Mouse (Mus musculus) olfactory bulb, adult 2 months (tissue): ENCODE data around the gene Wipf2. TPM values are rescaled to one million over a fixed set of nuclear protein-coding genes. Genes with fewer than 3 reads are reported as not detected.
A peak's percentile ranks its signal among the peaks of the same experiment; 100 is the strongest.

Experiments
- H3K27ac ChIP-seq: fragments of 200-500 bp; 2 replicates; pipeline ENCODE4 v1.5.1; 2012; ENCODE audit warnings: low read depth, low read length; ENCODE audit not compliant: insufficient read depth
- H3K4me1 ChIP-seq: fragments of 200-500 bp; 2 replicates; pipeline ENCODE4 v1.6.1; 2012; ENCODE audit warnings: low read length; ENCODE audit not compliant: control insufficient read depth, insufficient read depth
- H3K4me3 ChIP-seq: fragments of 200-500 bp; 2 replicates; pipeline ENCODE4 v1.5.1; 2012; ENCODE audit warnings: mild to moderate bottlenecking, low read depth, low read length, moderate library complexity; ENCODE audit not compliant: insufficient read depth
- CTCF ChIP-seq: fragments of 200-500 bp; IDR thresholded peaks from 2 replicates; pipeline ENCODE4 v1.5.1; 2012; ENCODE audit warnings: low read depth, mild to moderate bottlenecking, low read length, moderate library complexity; ENCODE audit not compliant: insufficient read depth
- POLR2A ChIP-seq: fragments of 200-500 bp; IDR thresholded peaks from 2 replicates; pipeline ENCODE4 v1.6.1; 2012; ENCODE audit warnings: mild to moderate bottlenecking, low read depth, low read length, moderate library complexity; ENCODE audit not compliant: insufficient read depth
- WGBS: fragments of 180-500 bp; shearing (Covaris S2); methylation state at CpG from one replicate; pipeline ENCODE4 v1.1.7; 2018; 5-methylcytosine and 5-hydroxymethylcytosine counted together
- polyA plus RNA-seq: library from polyadenylated mRNA; stranded (reverse); fragments of >200 nt; gene quantifications from 2 replicates; pipeline ENCODE4 v1.2.4, GENCODE M21; 2012; ENCODE audit warnings: low replicate concordance; ENCODE audit not compliant: missing spikeins, insufficient read depth, insufficient read length

Wipf2 gene
- polyA plus RNA-seq, 1 experiment, result not detected

DNA sequence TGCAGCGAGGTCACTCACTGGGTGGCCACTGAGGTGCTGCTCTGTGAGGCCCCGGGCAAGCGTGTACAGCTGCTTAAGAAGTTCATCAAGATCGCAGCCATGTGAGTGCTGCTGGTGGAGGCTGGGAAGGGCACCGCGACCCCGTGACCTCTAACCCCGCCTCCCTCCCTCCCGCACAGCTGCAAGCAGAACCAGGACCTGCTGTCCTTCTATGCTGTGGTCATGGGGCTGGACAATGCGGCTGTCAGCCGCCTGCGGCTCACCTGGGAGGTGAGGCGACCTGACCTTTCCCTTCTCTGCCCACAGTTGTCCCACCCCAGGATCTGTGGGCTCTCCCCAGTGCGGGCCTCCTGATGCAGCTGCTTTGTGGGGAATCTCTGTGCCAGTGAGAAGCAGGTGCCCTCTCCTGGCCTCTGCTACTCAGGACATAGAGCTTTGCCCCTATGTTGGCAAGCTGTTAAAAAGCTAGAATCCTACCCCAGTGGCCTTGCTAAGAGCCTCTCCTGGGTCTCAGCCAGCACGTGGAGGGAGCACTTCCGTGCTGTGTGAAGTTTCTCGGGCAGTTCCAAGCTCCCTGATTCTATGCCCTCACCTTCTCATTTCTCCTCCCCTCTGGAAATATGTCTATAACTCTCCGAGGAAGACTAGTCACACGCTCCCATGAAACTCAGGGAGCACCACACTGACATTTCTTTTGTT lies 14.1 kb upstream of the Wipf2 start:
- H3K4me3 ChIP-seq, result no peak overlapping the region
- TF ChIP-seq CTCF, result no peak
- no peak for TF ChIP-seq POLR2A
- WGBS, result 19% methylated on average over 19 of the region's 19 CpGs
- peaks cover 39% of the 10 kb centered on the region for H3K4me1 ChIP-seq
- H3K27ac ChIP-seq, result peak overlapping the region; percentile 66

DNA sequence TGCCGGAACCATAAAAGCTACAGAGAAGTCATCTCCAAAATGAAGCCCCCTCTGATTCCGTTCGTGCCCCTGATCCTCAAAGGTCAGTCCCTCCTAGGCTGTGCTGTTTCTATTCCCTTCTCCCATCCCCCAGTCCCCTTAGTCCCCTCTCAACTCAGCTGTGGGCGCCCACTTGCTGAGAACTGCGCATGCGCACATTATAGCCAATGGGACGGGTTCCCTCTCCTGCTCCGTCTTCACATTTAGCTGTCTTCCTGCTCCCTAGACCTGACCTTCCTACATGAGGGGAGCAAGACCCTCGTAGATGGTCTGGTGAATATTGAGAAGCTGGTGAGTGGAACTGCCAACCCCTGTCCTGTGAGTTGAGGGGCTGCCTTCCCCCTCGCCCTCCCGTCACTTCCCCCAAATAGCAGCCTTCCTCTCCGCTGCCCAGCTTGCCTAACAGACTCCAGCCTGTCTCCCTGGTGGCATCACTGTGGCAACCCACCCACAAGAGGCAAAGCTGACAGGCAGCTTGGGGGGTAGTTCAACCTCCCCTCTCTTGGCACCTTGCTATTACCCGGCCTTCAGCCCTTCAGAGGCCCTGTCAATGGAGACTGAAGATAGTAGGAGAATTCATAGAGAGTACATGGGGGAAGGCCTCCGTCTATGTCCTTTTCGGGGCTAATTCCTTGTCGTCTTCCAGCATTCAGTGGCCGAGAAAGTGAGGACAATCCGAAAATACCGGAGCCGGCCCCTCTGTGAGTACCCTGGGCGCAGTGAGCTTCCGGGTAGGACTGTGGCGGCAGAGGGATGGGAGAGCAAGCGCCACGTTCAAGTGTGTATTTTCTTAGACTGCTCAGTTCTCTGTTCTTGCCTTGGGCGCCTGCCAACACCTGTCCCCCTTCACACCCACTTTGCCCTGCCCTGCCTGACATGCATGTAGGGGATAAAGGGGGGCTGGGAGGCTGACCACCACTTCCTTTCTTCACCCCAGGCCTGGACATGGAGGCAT lies 13.0 kb upstream of the Wipf2 start:
- peak overlapping the region; percentile 36 for H3K4me3 ChIP-seq
- WGBS, result 33% methylated on average over 26 of the region's 26 CpGs

DNA sequence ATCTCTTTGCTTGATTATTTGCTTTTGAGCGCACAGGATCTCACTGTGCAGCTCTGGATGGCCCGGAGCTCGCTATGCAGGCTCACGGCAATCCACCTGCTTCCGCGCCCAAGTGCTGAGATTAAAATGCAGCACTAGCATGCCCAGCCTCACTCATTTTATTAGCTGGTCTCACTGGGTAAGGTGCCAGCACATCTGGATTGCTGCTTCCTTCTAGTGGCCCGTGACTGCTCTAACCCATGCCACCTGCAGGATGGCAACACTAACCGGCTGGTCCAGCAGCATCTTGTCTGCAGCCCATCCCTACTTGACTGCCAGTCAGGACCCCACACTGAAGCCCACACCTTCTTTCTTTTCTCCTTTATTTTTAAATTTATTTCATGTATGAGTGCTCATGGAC lies 9.3 kb upstream of the Wipf2 start:
- H3K4me1 ChIP-seq, result peaks cover 38% of the 10 kb centered on the region
- H3K27ac ChIP-seq, result no peak overlapping the region
- TF ChIP-seq POLR2A (no peak), CTCF (no peak)
- H3K4me3 ChIP-seq, result no peak overlapping the region
- 88% methylated on average over 8 of the region's 8 CpGs for WGBS

More for the DNA sequence above, 13.0 kb upstream of the Wipf2 start:
- Histone ChIP-seq H3K4me1 (peaks cover 39% of the 10 kb centered on the region), H3K27ac (peak overlapping the region; percentile 66)
- TF ChIP-seq CTCF, result no peak
- no peak for TF ChIP-seq POLR2A

DNA sequence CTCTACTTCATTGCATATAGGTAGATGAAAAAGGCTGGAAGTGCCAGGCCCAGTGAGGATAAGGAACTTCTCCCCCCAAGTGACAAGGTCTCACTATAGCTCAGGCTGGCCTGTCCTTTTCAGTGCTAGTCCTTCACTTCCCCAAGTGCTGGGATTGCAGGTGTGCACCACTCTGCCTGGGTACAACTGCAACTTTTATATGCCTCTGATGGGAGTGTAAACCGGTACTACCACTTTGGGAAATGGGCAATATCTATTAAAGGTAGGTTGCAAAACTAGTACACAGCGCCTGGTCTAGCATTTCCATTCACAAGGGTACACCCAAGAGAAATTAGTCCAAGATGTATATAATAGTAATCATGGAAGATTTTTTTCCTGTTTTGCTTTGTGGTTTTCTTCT lies 8.8 kb upstream of the Wipf2 start:
- Histone ChIP-seq H3K4me1 (peaks cover 33% of the 10 kb centered on the region), H3K4me3 (no peak overlapping the region), H3K27ac (no peak overlapping the region)
- no peak for TF ChIP-seq POLR2A
- TF ChIP-seq CTCF, result no peak
- WGBS, result 94% methylated on average over 2 of the region's 2 CpGs

DNA sequence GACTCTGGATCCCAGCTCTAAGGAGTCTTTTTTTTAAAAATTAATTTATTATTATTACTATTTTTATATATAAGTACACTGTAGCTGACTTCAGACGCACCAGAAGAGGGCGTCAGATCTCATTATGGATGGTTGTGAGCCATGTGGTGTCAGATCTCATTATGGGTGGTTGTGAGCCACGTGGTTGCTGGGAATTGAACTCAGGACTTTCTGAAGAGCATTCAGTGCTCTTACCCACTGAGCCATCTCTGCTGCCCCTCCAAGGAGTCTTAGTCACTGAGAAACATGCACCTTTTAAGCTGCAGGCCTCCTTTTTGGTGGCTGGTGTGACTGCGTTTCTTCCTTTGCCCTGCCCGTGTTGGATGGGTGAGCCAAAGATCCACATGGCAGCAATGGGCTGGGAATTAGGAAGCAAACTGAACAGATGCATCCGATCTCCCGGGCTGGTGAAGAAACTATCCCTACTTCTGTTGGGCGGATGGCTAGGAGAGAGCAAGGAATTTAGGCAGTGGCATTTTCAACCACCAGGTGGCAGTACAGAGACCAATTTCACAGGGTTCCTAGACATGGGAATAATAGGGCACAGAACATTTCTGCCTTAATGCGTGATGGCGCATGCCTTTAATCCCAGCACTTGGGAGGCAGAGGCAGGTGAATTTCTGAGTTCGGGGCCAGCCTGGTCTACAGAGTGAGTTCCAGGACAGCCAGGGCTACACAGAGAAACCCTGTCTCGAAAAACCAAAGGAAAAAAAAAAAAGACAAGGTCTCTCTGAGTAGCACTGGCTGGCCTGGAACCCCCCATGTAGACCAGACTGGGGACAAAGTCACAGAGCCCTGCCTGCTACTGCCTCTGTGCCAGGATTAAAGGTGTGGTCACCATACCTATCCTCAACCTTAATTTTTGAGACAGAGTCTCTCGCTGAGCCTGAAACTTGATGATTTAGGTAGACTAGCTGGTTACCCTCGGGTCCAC lies 4.4 kb upstream of the Wipf2 start:
- H3K4me1 ChIP-seq, result peaks cover 7% of the 10 kb centered on the region
- 33% methylated on average over 14 of the region's 14 CpGs for WGBS
- TF ChIP-seq POLR2A (no peak), CTCF (0 out of 2 replicates have a peak, but pooled peaks have one; percentile 11)
- no peak overlapping the region for H3K4me3 ChIP-seq
- no peak overlapping the region for H3K27ac ChIP-seq

DNA sequence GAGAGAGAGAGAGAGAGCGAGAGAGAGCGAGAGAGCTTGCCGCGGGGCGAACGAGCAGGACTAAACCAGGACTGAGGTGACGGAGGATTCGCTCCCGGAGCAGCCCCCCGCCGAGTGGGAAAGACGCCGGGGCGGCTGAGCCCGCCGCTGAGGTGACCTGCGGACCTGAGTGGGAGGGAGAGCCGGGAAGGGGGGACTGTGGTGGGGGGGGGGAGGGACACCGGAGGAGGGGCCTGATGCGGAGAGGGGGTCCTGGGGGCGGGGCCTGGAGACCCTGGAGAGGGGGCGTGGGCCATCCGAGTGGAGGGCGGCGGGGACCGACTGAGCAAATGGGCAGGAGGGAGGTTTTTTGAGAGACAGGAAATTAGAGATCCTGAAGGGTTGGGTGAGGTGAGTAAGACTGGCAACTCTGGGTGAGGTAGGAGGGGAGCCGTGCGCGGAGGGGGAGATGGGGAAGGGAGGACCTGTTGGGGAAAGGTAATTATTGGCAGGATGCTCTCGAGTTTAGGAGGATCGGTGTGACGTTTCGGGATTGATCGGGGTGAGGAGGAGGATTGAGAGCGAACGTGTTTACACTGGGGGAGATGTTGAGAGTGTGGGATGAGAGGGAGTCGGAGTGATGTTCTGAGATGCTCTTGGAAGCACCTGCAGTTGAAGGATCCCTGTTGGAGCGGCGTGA lies 452 bp downstream of the Wipf2 start:
- Histone ChIP-seq H3K4me3 (peak overlapping the region; percentile 96), H3K27ac (peak overlapping the region; percentile 83), H3K4me1 (peaks cover 10% of the 10 kb centered on the region)
- under 1% methylated on average over 38 of the region's 39 CpGs for WGBS
- TF ChIP-seq CTCF, result no peak
- no peak for TF ChIP-seq POLR2A

DNA sequence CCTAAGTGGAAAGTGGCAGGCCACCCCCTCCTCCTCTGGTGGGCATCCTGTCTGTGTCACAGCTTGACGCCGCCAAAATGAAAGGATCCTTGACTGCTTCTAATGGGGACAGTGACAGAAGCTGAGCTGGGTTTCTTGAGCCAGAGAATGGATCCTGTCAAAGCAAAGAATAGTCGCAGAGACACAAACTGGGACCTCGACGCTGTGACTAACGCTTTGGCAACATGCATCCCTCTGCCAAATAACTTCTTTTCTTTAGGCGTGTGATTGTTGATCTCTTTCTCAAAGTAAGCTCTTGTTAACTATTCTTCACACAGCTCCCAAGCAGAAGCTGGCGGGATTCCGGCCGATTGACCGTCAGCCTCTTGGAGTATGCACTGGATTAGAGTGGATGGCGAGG lies 3.9 kb downstream of the Wipf2 start:
- 41% methylated on average over 12 of the region's 12 CpGs for WGBS
- H3K4me1 ChIP-seq, result peaks cover 12% of the 10 kb centered on the region; the same call in 1 of the 2 replicates
- TF ChIP-seq CTCF (no peak), POLR2A (no peak)
- no peak overlapping the region for H3K27ac ChIP-seq
- H3K4me3 ChIP-seq, result no peak overlapping the region

DNA sequence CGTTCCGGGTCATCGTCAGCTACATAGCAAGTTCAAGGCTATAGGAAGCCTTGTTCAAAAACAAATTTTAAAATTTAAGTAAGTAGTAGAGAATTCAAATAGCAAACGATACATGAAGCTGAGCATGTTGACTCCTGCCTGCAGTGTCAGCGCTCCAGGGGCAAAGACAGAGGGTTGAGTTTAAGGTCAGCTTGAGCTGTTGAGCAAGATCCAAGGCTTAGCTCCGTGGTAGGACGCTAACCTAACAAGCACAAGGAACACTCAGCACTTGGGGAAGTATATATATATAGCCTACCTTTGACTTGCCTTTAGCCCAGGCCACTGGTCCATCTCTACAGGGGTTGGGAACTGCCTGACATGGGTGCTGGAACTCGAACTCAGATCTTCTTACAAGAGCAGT lies 6.5 kb downstream of the Wipf2 start:
- no peak overlapping the region for H3K4me3 ChIP-seq
- peaks cover 5% of the 10 kb centered on the region; the same call in 1 of the 2 replicates for H3K4me1 ChIP-seq
- no peak overlapping the region for H3K27ac ChIP-seq
- TF ChIP-seq POLR2A, result no peak
- 90% methylated on average over 8 of the region's 8 CpGs for WGBS
